Mouse (Mus musculus) liver, embryonic 14.5 days (tissue): ENCODE measurements at regions not wholly inside any gene's neighbourhood (a gene's known extent, or its start where the extent isn't known, plus 50 kb on each side); places are given as distances from the start of the nearest gene placed in this dataset.
"Not testable (repeated sequence)": the region's sequence is repeated elsewhere in the genome, so short reads cannot be mapped to it uniquely, and the experiment has no call there.

Experiments used
- ATAC-seq: fragments of 200-750 bp; cut with Nextera tagmentation; 2 replicates; pipeline ENCODE4 v1.8.0; 2017; ENCODE audit warnings: moderate number of reproducible peaks, mild to moderate bottlenecking, moderate library complexity; ENCODE audit not compliant: insufficient read depth
- DNase-seq, 3 experiments: peaks; one replicate each; pipeline ENCODE4 v3.0.0-alpha.2; 2012 to 2013; ENCODE audit warnings: low read depth in 3 of 3, low spot score in 3 of 3
- H3K27ac ChIP-seq: fragments of 300-500 bp; sonication (generic); 2 replicates; pipeline ENCODE4 v1.5.1; 2014; ENCODE audit warnings: moderate library complexity, mild to moderate bottlenecking, control low read depth, inconsistent platforms
- H3K27me3 ChIP-seq: fragments of 300-500 bp; sonication (generic); 2 replicates; pipeline ENCODE4 v1.6.1; 2014; ENCODE audit warnings: mild to moderate bottlenecking, low read length, moderate library complexity; ENCODE audit not compliant: control insufficient read depth, insufficient read depth
- H3K36me3 ChIP-seq: fragments of 300-500 bp; sonication (generic); replicated peaks from 2 replicates; pipeline ENCODE4 v1.6.1; 2014; ENCODE audit warnings: low read depth; ENCODE audit not compliant: control insufficient read depth, insufficient read depth
- H3K4me1 ChIP-seq, 2 experiments: fragments of 200-500 bp in 1 of 2; fragments of 300-500 bp in 1 of 2; sonication (generic) in 1 of 2; replicated peaks; 2 replicates each; pipeline ENCODE4 v1.6.1; 2012 to 2014; ENCODE audit warnings: antibody characterized with exemption in 1 of 2, inconsistent platforms in 1 of 2, low read length in 1 of 2; ENCODE audit not compliant: control insufficient read depth in 2 of 2, insufficient read depth in 2 of 2
- H3K4me2 ChIP-seq: fragments of 300-500 bp; sonication (generic); 2 replicates; pipeline ENCODE4 v1.6.1; 2014; ENCODE audit warnings: low read depth, mild to moderate bottlenecking, control low read depth, moderate library complexity
- H3K4me3 ChIP-seq, 2 experiments: fragments of 200-500 bp in 1 of 2; fragments of 300-500 bp in 1 of 2; sonication (generic) in 1 of 2; 2 replicates each; pipeline ENCODE4 v1.5.1; 2012 to 2014; ENCODE audit warnings: low read depth in 2 of 2, low read length in 2 of 2, mild to moderate bottlenecking in 2 of 2, control low read depth in 1 of 2, inconsistent platforms in 1 of 2, moderate library complexity in 1 of 2; ENCODE audit not compliant: insufficient read depth in 1 of 2
- H3K9ac ChIP-seq: fragments of 300-500 bp; sonication (generic); replicated peaks from 2 replicates; pipeline ENCODE4 v1.6.1; 2014; ENCODE audit warnings: mild to moderate bottlenecking, control low read depth, moderate library complexity
- H3K9me3 ChIP-seq: fragments of 300-500 bp; sonication (generic); 2 replicates; pipeline ENCODE4 v1.6.1; 2016; ENCODE audit warnings: low read length, mixed read lengths; ENCODE audit not compliant: control insufficient read depth
- CTCF ChIP-seq: IDR thresholded peaks from 2 replicates; pipeline ENCODE4 v1.5.1; 2016; ENCODE audit warnings: antibody characterized with exemption, low read depth, control low read depth
- EP300 ChIP-seq: IDR thresholded peaks from 2 replicates; pipeline ENCODE4 v1.6.1; 2016; ENCODE audit warnings: antibody characterized with exemption, low read depth
- WGBS: fragments of 180-500 bp; shearing (Covaris S2); extraction: QIAGEN DNeasy Blood & Tissue Kit; methylation state at CpG from one replicate; pipeline ENCODE4 v1.1.7; 2014; ENCODE audit not compliant: insufficient replicate concordance; 5-methylcytosine and 5-hydroxymethylcytosine counted together

GRCm38 (mm10) chr1:105463819-105464614 lies 107.5 kb upstream of the Rnf152 start:
- 61% methylated on average over 2 of the region's 2 CpGs for WGBS
- no peak for TF ChIP-seq CTCF
- no peak for TF ChIP-seq EP300
- Histone ChIP-seq H3K4me3 (no peak overlapping the region), H3K4me1 (no peaks in the 10 kb centered on the region), H3K4me2 (no peak overlapping the region), H3K9ac (no peak overlapping the region), H3K27ac (no peak overlapping the region), H3K36me3 (no peaks in the 10 kb centered on the region), H3K9me3 (no peaks in the 10 kb centered on the region), H3K27me3 (no peaks in the 10 kb centered on the region)
- ATAC-seq (no peak), DNase-seq (no peak)

- DNase-seq (no peak), ATAC-seq (no peak)
- 31% methylated on average over 1 of the region's 1 CpGs for WGBS
- Histone ChIP-seq H3K27ac (no peak overlapping the region), H3K4me3 (no peak overlapping the region), H3K36me3 (no peaks in the 10 kb centered on the region), H3K4me2 (no peak overlapping the region), H3K4me1 (no peaks in the 10 kb centered on the region), H3K9ac (no peak overlapping the region), H3K9me3 (no peaks in the 10 kb centered on the region), H3K27me3 (no peaks in the 10 kb centered on the region)
- TF ChIP-seq CTCF (no peak), EP300 (no peak)
Measured at GRCm38 (mm10) chr1:105462695-105463094, 106.2 kb upstream of the Rnf152 start.

- not testable (repeated sequence) for ATAC-seq, H3K4me3 ChIP-seq, H3K4me2 ChIP-seq, H3K9ac ChIP-seq, H3K36me3 ChIP-seq, H3K9me3 ChIP-seq, H3K27me3 ChIP-seq, H3K27ac ChIP-seq, DNase-seq, H3K4me1 ChIP-seq
- WGBS: 79% methylated on average over 13 of the region's 13 CpGs
Measured at GRCm38 (mm10) chr1:105455783-105456182, 99.3 kb upstream of the Rnf152 start.

GRCm38 (mm10) chr1:105454687-105455086 lies 98.2 kb upstream of the Rnf152 start:
- Histone ChIP-seq H3K4me1 (no peaks in the 10 kb centered on the region), H3K27ac (no peak overlapping the region), H3K27me3 (no peaks in the 10 kb centered on the region), H3K9me3 (no peaks in the 10 kb centered on the region), H3K4me3 (no peak overlapping the region), H3K36me3 (no peaks in the 10 kb centered on the region), H3K4me2 (no peak overlapping the region), H3K9ac (no peak overlapping the region)
- WGBS: 50% methylated on average over 1 of the region's 1 CpGs
- no peak for DNase-seq
- TF ChIP-seq CTCF (no peak), EP300 (no peak)
- no peak for ATAC-seq

GRCm38 (mm10) chr1:105446212-105446611 lies 89.7 kb upstream of the Rnf152 start:
- Histone ChIP-seq H3K9me3 (no peaks in the 10 kb centered on the region), H3K4me1 (no peaks in the 10 kb centered on the region), H3K4me3 (no peak overlapping the region), H3K27ac (no peak overlapping the region), H3K4me2 (no peak overlapping the region), H3K27me3 (no peaks in the 10 kb centered on the region), H3K9ac (no peak overlapping the region), H3K36me3 (no peaks in the 10 kb centered on the region)
- ATAC-seq (no peak), DNase-seq (no peak)
- TF ChIP-seq CTCF: no peak
- no peak for TF ChIP-seq EP300
- WGBS: 41% methylated on average over 1 of the region's 1 CpGs
